Mouse (Mus musculus) megakaryocyte, embryonic 14.5 days (primary cell): ENCODE results near the gene Slc26a10. TPM values are rescaled to one million over a fixed set of nuclear protein-coding genes. Genes with fewer than 3 reads are reported as not detected.

Experiments
- H3K27me3 ChIP-seq: replicated peaks from 2 replicates; pipeline ENCODE3; 2012; ENCODE audit warnings: inconsistent platforms
- H3K36me3 ChIP-seq: replicated peaks from 2 replicates; pipeline ENCODE3; 2012; ENCODE audit warnings: low read length, inconsistent platforms, mixed read lengths
- H3K4me1 ChIP-seq: 2 replicates; pipeline ENCODE4 v1.6.1; 2012; ENCODE audit warnings: inconsistent platforms
- H3K4me3 ChIP-seq: replicated peaks from 2 replicates; pipeline ENCODE3; 2012; ENCODE audit warnings: moderate library complexity, mild to moderate bottlenecking, inconsistent platforms
- H3K9me3 ChIP-seq: 2 replicates; pipeline ENCODE4 v1.6.1; 2012; ENCODE audit warnings: inconsistent platforms
- FLI1 ChIP-seq: IDR thresholded peaks from 2 replicates; pipeline ENCODE4 v1.6.1; 2012; ENCODE audit warnings: low read length, inconsistent platforms, mixed read lengths
- GATA1 ChIP-seq: IDR thresholded peaks from 3 replicates; pipeline ENCODE4 v1.6.1; 2012; ENCODE audit warnings: mixed read lengths, low read length, inconsistent platforms, borderline replicate concordance
- polyA plus RNA-seq: library from polyadenylated mRNA; stranded (reverse); fragments of >175 nt; gene quantifications from 2 replicates; pipeline ENCODE4 v1.2.3, GENCODE M21; 2012; ENCODE audit warnings: low replicate concordance; ENCODE audit not compliant: insufficient read depth

The Slc26a10 gene
- polyA plus RNA-seq, 1 experiment, result 0.23 TPM

DNA sequence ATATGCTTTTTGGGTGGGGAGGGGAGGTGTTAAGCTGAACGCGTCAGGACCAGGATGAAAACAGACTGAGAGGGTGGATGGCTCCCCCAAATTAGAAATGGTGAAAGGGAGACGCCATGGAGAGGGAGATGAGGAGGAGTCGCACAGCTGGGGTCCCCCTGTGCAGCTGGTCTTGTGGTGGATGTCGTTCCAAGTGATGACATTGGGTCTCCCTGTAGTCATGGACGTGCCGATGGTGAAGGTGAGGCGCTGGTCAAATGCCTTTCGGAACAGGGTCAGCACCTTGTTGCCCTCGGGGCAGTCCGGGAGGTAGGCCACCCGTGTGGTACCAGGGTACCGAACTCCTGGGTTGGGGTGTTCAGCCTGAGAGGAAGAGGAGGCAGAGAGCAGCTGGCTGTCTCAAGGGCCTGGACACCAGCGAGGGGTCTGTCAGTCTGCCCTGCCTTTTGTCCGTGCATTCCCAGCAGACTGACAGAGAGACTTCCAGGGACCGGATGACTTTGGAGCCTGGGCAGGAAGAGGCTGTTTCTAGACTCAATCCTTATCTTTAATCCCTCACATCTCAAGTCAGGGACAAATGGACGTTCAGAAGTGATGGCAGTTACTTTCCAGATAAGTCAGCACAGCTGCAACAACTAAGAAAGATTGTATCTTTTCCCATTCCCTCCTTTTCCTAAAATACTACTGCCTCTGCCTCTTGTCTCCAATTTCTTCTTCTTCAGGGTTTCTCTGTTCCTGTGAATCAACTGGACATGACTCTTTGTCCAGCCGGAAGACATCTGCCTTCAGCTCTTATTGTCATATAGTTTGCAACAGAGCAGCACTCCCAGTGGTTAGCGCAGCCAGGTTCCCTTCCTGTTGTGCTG, 11.0 kb upstream of the Slc26a10 start:
- no peak for TF ChIP-seq GATA1
- TF ChIP-seq FLI1, result no peak
- peaks cover 44% of the 10 kb centered on the region for H3K27me3 ChIP-seq
- H3K4me3 ChIP-seq, result peak overlapping the region; percentile 31
- peaks cover 10% of the 10 kb centered on the region for H3K9me3 ChIP-seq
- H3K36me3 ChIP-seq, result peaks cover 25% of the 10 kb centered on the region
- peaks cover 43% of the 10 kb centered on the region for H3K4me1 ChIP-seq

- H3K27me3 ChIP-seq, result peaks cover 50% of the 10 kb centered on the region
- peaks cover 35% of the 10 kb centered on the region for H3K4me1 ChIP-seq
- H3K36me3 ChIP-seq, result peaks cover 25% of the 10 kb centered on the region
- H3K4me3 ChIP-seq, result no peak overlapping the region
- TF ChIP-seq FLI1, result no peak
- TF ChIP-seq GATA1, result no peak
- peaks cover 11% of the 10 kb centered on the region for H3K9me3 ChIP-seq
Measured at GRCm38 (mm10) chr10:127190398-127191190, 10.1 kb upstream of the Slc26a10 start.

GRCm38 (mm10) chr10:127189651-127190381, 9.4 kb upstream of the Slc26a10 start, which contains the start of gene Arhgef25:
Arhgef25 (minus strand) TSS chr10:127190083.
- TF ChIP-seq FLI1 (no peak), GATA1 (no peak)
- peaks cover 11% of the 10 kb centered on the region for H3K9me3 ChIP-seq
- H3K4me1 ChIP-seq, result peaks cover 29% of the 10 kb centered on the region
- peaks cover 25% of the 10 kb centered on the region for H3K36me3 ChIP-seq
- peaks cover 58% of the 10 kb centered on the region for H3K27me3 ChIP-seq
- peak within 1 kb of the TSS; percentile 90 for H3K4me3 ChIP-seq

DNA sequence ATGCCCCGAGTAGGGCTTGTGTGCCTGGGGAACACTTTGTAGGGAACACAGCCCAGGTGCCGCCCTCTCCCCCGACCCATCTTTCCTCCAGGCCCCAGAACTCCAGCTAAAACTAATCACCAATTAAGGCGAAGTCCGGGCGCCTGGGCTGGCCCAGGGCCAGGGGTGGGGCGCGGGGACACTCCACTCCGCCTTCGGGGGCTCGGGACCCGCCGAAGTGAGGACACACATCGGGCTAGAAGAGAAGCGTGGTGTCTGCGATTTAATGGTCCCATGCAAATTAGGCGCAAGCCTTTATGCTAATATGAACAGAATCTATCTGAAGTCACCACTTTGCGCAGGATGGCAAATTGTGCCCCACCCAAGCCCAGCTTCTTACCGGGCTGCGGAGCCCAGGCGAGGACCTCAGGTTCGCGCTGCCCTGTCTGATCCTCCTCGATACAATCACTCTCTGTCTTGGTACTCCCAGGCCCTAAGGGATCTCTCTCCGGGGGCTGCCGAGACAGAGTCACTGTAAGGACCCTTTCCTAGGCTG, 8.7 kb upstream of the Slc26a10 start:
- H3K27me3 ChIP-seq, result peaks cover 64% of the 10 kb centered on the region
- peaks cover 11% of the 10 kb centered on the region for H3K9me3 ChIP-seq
- TF ChIP-seq FLI1, result no peak
- TF ChIP-seq GATA1, result no peak
- H3K36me3 ChIP-seq, result peaks cover 25% of the 10 kb centered on the region
- peaks cover 23% of the 10 kb centered on the region for H3K4me1 ChIP-seq
- H3K4me3 ChIP-seq, result peak overlapping the region; percentile 90

GRCm38 (mm10) chr10:127188465-127189115, 8.1 kb upstream of the Slc26a10 start:
- Histone ChIP-seq H3K36me3 (peaks cover 25% of the 10 kb centered on the region), H3K9me3 (peaks cover 11% of the 10 kb centered on the region), H3K27me3 (peaks cover 70% of the 10 kb centered on the region), H3K4me3 (peak overlapping the region; percentile 90), H3K4me1 (peaks cover 28% of the 10 kb centered on the region)
- no peak for TF ChIP-seq FLI1
- no peak for TF ChIP-seq GATA1

- peaks cover 11% of the 10 kb centered on the region for H3K9me3 ChIP-seq
- H3K4me1 ChIP-seq, result peaks cover 33% of the 10 kb centered on the region
- peaks cover 76% of the 10 kb centered on the region for H3K27me3 ChIP-seq
- no peak for TF ChIP-seq GATA1
- no peak for TF ChIP-seq FLI1
- H3K36me3 ChIP-seq, result peaks cover 22% of the 10 kb centered on the region
- peak overlapping the region; percentile 90 for H3K4me3 ChIP-seq
Measured at GRCm38 (mm10) chr10:127188079-127188453, 7.6 kb upstream of the Slc26a10 start.

- Histone ChIP-seq H3K27me3 (peaks cover 81% of the 10 kb centered on the region), H3K4me1 (peaks cover 34% of the 10 kb centered on the region), H3K9me3 (peaks cover 11% of the 10 kb centered on the region), H3K4me3 (no peak overlapping the region), H3K36me3 (peaks cover 16% of the 10 kb centered on the region)
- TF ChIP-seq FLI1, result no peak
- no peak for TF ChIP-seq GATA1
Measured at GRCm38 (mm10) chr10:127187371-127188078, 7.1 kb upstream of the Slc26a10 start.

DNA sequence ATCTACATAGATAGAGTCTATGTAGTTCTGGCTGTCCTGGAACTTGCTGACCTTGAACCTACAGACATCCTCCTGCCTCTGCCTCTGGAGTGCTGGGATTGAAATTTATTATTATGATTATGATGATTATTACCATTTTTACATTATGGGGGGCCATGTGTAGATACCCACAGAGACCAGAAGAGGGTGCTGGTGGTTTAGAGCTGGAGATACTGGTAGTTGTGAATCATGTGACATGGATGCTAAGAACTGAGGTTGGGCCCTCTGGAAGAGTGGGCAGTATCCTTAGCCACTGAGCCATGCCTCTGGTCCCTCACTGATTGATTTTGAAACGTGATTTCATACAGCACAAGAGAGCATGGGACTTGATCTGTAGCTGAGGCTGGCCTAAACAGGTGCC, 6.0 kb upstream of the Slc26a10 start:
- no peak overlapping the region for H3K4me3 ChIP-seq
- peaks cover 89% of the 10 kb centered on the region for H3K27me3 ChIP-seq
- peaks cover 32% of the 10 kb centered on the region for H3K4me1 ChIP-seq
- TF ChIP-seq GATA1, result no peak
- H3K36me3 ChIP-seq, result peaks cover 11% of the 10 kb centered on the region
- peaks cover 11% of the 10 kb centered on the region for H3K9me3 ChIP-seq

DNA sequence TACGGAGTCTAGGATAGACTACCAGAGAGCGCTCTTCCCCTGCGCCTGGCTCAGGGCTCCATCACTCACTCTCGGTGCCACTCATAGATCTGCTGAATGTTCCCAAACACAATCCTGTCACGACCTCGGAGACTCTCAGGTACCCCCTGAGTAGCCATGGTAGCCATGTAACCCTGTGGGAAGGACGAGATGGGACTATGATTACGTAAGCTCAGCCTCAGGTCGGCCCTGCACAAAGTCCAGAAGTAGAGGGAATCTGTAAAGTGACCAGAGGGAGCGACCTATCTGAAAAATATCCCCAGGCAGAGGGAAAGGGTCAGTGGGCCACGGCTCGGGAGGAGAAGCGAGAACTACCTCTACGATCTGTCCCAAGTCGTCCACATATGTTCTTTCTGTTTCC, 5.1 kb upstream of the Slc26a10 start:
- Histone ChIP-seq H3K4me3 (no peak overlapping the region), H3K4me1 (peaks cover 36% of the 10 kb centered on the region), H3K9me3 (peaks cover 11% of the 10 kb centered on the region), H3K27me3 (peaks cover 97% of the 10 kb centered on the region), H3K36me3 (peaks cover 2% of the 10 kb centered on the region)
- TF ChIP-seq GATA1 (no peak), FLI1 (no peak)
